Mouse (Mus musculus) lung, postnatal 0 days (tissue): ENCODE data around the gene Nudc. TPM values are rescaled to one million over a fixed set of nuclear protein-coding genes. Genes with fewer than 3 reads are reported as not detected.

Experiments
- ATAC-seq: fragments of 200-750 bp; cut with Nextera tagmentation; 2 replicates; pipeline ENCODE4 v1.8.0; 2017; ENCODE audit warnings: moderate library complexity
- DNase-seq: peaks from one replicate; pipeline ENCODE4 v3.0.0-alpha.2; 2016; ENCODE audit warnings: low spot score
- H3K27ac ChIP-seq: fragments of 300-500 bp; sonication (generic); 2 replicates; pipeline ENCODE4 v1.5.1; 2014; ENCODE audit warnings: antibody characterized with exemption, mild to moderate bottlenecking, low read length, mixed read lengths
- H3K27me3 ChIP-seq: fragments of 300-500 bp; sonication (generic); replicated peaks from 2 replicates; pipeline ENCODE4 v1.6.1; 2014; ENCODE audit warnings: low read length, mixed read lengths; ENCODE audit not compliant: insufficient read depth
- H3K36me3 ChIP-seq: fragments of 300-500 bp; sonication (generic); 2 replicates; pipeline ENCODE4 v1.6.1; 2014; ENCODE audit warnings: low read length, mixed read lengths; ENCODE audit not compliant: insufficient read depth
- H3K4me1 ChIP-seq: fragments of 300-500 bp; sonication (generic); 2 replicates; pipeline ENCODE4 v1.6.1; 2014; ENCODE audit warnings: antibody characterized with exemption, low read depth, low read length, mixed read lengths; ENCODE audit not compliant: insufficient read depth
- H3K4me2 ChIP-seq: fragments of 300-500 bp; sonication (generic); replicated peaks from 2 replicates; pipeline ENCODE4 v1.6.1; 2014; ENCODE audit warnings: low read depth, mild to moderate bottlenecking, low read length, moderate library complexity, mixed read lengths
- H3K4me3 ChIP-seq: fragments of 300-500 bp; sonication (generic); 2 replicates; pipeline ENCODE4 v1.5.1; 2014; ENCODE audit warnings: low read depth, low read length
- H3K9ac ChIP-seq: fragments of 300-500 bp; sonication (generic); replicated peaks from 2 replicates; pipeline ENCODE4 v1.6.1; 2014; ENCODE audit warnings: low read depth, mild to moderate bottlenecking
- H3K9me3 ChIP-seq: fragments of 300-500 bp; sonication (generic); 2 replicates; pipeline ENCODE4 v1.6.1; 2016; ENCODE audit warnings: low read length, mixed read lengths
- CTCF ChIP-seq: IDR thresholded peaks from 2 replicates; pipeline ENCODE4 v1.5.1; 2016; ENCODE audit warnings: antibody characterized with exemption, mild to moderate bottlenecking
- EP300 ChIP-seq: IDR thresholded peaks from 2 replicates; pipeline ENCODE4 v1.6.1; 2016; ENCODE audit warnings: antibody characterized with exemption, mild to moderate bottlenecking, control low read depth
- WGBS: fragments of 180-500 bp; shearing (Covaris S2); extraction: QIAGEN DNeasy Blood & Tissue Kit; methylation state at CpG from one replicate; pipeline ENCODE4 v1.1.7; 2014; 5-methylcytosine and 5-hydroxymethylcytosine counted together
- polyA plus RNA-seq: library from polyadenylated mRNA; unstranded; fragments of >200 nt; fragmentation: Nextera tagmentation; extraction: Ambion mirVana; gene quantifications from 2 replicates; pipeline ENCODE4 v1.2.1, GENCODE M21; 2015

The Nudc gene
- 130 and 154 TPM in 2 replicates for polyA plus RNA-seq

DNA sequence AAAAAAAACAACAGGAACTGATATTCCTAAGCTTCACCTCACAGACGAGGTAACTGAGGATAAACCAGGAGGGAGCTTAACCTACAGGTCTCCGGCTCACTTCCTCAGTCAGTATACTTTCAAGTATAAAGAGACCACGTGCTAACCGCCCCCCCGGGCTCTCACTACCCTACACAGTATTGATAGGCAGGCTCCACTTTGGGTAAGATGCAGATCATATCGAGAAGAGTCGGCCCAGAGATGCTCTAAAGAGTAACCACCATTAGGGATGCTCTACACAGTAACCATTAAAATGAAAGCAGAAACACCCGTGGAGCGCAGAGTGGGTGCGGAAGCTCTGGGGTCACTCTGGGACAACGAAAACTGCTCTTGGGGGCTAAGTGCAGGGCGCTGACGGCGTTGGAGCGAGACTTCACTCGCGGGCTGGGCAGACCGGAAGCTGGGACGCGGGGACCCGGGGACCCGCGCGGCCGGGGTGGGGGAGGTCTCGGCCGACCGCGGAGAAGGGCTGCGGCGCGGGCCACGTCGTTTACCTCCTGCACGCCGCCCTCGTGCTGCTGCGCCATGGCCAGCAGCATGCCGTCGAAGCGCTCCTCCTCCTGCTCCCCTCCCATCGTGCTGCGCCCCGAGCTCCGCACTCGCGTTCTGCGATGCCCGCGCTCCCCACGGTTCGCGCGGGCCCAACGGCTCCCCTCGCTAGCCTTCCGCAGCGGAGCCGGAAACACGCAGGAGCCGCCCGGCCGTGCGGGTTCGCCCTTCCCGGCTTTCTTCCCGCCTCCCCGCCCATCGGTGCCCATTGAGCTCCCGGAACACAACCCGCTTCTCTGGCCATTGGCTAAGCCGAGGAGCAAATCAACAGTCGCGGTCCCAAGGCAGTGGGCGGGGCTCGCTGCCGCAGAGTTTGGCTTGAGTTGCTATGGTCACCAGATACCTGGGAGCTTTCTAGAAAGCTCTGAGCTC lies at the start of gene Nudc:
Gene Nudc, minus strand, starts transcription at position 725 of the 960 bp plus-strand sequence.
- peak within 1 kb of the TSS; percentile 96 for H3K4me3 ChIP-seq
- H3K36me3 ChIP-seq = no peaks in the 10 kb centered on the region
- ATAC-seq = peak; percentile 100
- H3K27me3 ChIP-seq = no peaks in the 10 kb centered on the region
- peak within 1 kb of the TSS; percentile 83 for H3K9ac ChIP-seq
- H3K4me2 ChIP-seq = peak within 1 kb of the TSS; percentile 71
- H3K4me1 ChIP-seq = peaks cover 6% of the 10 kb centered on the region; the same call in 1 of the 2 replicates
- peak within 1 kb of the TSS; percentile 62 for H3K27ac ChIP-seq
- peak; percentile 99 for DNase-seq
- TF ChIP-seq CTCF (no peak), EP300 (no peak)
- under 1% methylated on average over 65 of the region's 77 CpGs for WGBS
- no peaks in the 10 kb centered on the region for H3K9me3 ChIP-seq

DNA sequence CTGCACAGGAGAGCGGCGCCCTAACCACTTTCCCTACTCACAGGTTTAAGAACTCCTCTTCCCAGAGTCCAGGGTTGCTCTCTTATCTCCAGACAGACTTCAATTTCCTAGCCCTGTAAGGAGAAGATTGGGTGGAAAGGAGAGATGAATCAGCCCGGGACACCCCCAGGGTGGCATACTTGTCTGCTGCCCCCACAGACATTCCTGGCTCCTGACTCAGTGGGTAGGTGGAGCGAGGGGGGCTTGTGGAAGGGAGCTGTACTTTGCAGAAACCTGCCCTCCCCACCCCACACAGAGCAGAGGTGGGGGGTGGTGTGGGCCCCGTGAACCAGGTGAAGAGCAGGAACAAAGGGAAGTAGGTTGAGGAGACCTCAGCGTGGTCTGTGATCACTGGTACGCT lies 49.7 kb upstream of the Nudc start:
- no peaks in the 10 kb centered on the region for H3K27me3 ChIP-seq
- H3K9ac ChIP-seq = no peak overlapping the region
- no peaks in the 10 kb centered on the region for H3K9me3 ChIP-seq
- H3K36me3 ChIP-seq = no peaks in the 10 kb centered on the region
- H3K4me2 ChIP-seq = no peak overlapping the region
- H3K4me1 ChIP-seq = peaks cover 5% of the 10 kb centered on the region; the same call in 1 of the 2 replicates
- WGBS = 63% methylated on average over 7 of the region's 7 CpGs
- DNase-seq (no peak), ATAC-seq (no peak)
- H3K27ac ChIP-seq = no peak overlapping the region
- no peak overlapping the region for H3K4me3 ChIP-seq
- no peak for TF ChIP-seq EP300
- TF ChIP-seq CTCF = no peak

- 23% methylated on average over 7 of the region's 7 CpGs for WGBS
- Histone ChIP-seq H3K9ac (no peak overlapping the region), H3K36me3 (peaks cover 9% of the 10 kb centered on the region; the same call in 1 of the 2 replicates), H3K4me2 (no peak overlapping the region), H3K9me3 (no peaks in the 10 kb centered on the region), H3K4me3 (no peak overlapping the region), H3K4me1 (no peaks in the 10 kb centered on the region), H3K27me3 (no peaks in the 10 kb centered on the region), H3K27ac (no peak overlapping the region)
- ATAC-seq (peak; percentile 67), DNase-seq (peak; percentile 80)
- no peak for TF ChIP-seq EP300
- peak; percentile 94 for TF ChIP-seq CTCF
Measured at GRCm38 (mm10) chr4:133592570-133592969, 46.8 kb upstream of the Nudc start.

DNA sequence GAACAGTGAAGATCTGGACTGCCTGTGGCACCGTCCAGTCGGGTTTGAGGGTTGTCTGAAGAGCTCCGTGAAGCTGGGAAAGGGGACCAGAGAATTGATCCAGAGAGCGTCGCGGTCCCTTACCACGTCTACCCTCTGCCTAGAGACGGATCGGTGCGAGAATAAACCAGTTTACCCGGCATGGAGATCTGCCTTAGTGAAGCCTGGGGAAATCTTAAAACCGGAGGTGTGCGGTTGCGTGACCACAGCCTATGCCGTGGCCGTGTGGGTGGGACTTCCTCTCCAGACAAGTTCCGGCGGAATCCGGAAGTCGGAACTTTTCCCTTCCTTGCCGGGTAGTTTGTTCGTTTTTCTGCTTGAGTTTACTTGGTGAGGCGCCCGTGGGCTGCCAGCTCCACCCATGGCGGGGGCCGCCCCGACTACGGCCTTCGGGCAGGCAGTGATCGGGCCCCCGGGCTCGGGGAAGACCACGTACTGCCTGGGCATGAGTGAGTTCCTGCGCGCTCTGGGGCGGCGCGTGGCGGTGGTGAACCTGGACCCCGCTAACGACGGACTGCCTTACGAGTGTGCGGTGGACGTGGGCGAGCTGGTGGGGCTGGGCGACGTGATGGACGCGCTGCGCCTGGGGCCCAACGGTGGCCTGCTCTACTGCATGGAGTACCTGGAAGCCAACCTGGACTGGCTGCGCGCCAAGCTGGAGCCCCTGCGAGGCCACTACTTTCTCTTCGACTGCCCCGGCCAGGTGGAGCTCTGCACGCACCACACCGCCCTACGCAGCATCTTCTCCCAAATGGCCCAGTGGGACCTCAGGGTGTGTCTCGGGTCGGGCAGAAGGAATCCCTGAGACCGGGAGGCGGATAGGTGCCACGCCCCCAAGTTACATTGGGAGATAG lies 38.5 kb upstream of the Nudc start, which contains the start of gene Gpn2:
Gene Gpn2, plus strand, starts transcription at position 304 of the 893 bp plus-strand sequence.
- Histone ChIP-seq H3K36me3 (peaks cover 25% of the 10 kb centered on the region; the same call in 1 of the 2 replicates), H3K27ac (peak within 1 kb of the TSS; percentile 67), H3K27me3 (no peaks in the 10 kb centered on the region), H3K4me3 (peak within 1 kb of the TSS; percentile 80), H3K4me1 (no peaks in the 10 kb centered on the region; the same call in 1 of the 2 replicates), H3K9ac (peak within 1 kb of the TSS; percentile 80), H3K9me3 (no peaks in the 10 kb centered on the region), H3K4me2 (peak within 1 kb of the TSS; percentile 100)
- peak; percentile 95 for ATAC-seq
- TF ChIP-seq CTCF (no peak), EP300 (no peak)
- 1% methylated on average over 64 of the region's 65 CpGs for WGBS
- peak; percentile 96 for DNase-seq

DNA sequence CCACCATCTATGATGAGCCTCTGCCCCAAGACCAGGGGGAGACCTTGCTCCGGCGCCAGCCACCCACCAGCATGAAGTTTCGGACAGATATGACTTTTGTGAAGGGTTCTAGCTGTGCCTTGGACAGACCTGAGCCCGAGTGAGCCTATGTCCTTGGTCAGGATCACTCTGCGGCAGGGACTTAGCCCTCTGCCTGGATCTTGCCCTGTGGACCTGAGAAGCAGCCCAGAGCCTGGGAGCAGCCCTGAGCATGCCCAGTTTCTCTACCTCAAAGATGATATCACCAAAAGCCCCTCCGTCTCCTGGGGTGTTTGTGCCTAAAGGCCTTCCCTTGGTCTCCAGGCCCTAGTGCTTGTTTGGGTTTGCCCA lies 37.9 kb upstream of the Nudc start:
- WGBS = 60% methylated on average over 6 of the region's 6 CpGs
- no peaks in the 10 kb centered on the region; the same call in 1 of the 2 replicates for H3K4me1 ChIP-seq
- peak overlapping the region; percentile 80 for H3K9ac ChIP-seq
- H3K27me3 ChIP-seq = no peaks in the 10 kb centered on the region
- TF ChIP-seq EP300 (no peak), CTCF (no peak)
- no peak for DNase-seq
- peak overlapping the region; percentile 80 for H3K4me3 ChIP-seq
- H3K4me2 ChIP-seq = peak overlapping the region; percentile 100
- H3K9me3 ChIP-seq = no peaks in the 10 kb centered on the region
- peaks cover 20% of the 10 kb centered on the region; the same call in 1 of the 2 replicates for H3K36me3 ChIP-seq
- peak overlapping the region; percentile 67 for H3K27ac ChIP-seq
- peak; percentile 20; the same call in 1 of the 2 replicates for ATAC-seq
